Mouse (Mus musculus) embryo, embryonic 11 days (tissue): Measurements from ENCODE around the gene Rps6kc1.
A peak's percentile ranks its signal among the peaks of the same experiment; 100 is the strongest.

Experiments
- DNase-seq: peaks from one replicate; pipeline ENCODE4 v3.0.0-alpha.2; 2015

Rps6kc1 gene

GRCm38 (mm10) chr1:190832965-190833630 is 78.5 kb downstream of the Rps6kc1 start:
- no peak for DNase-seq

- peak; percentile 77 for DNase-seq
Measured at GRCm38 (mm10) chr1:190831839-190832497, 79.6 kb downstream of the Rps6kc1 start.

- no peak for DNase-seq
Measured at GRCm38 (mm10) chr1:190826486-190827034, 85.0 kb downstream of the Rps6kc1 start.

GRCm38 (mm10) chr1:190823745-190824144 is 87.8 kb downstream of the Rps6kc1 start:
- no peak for DNase-seq

- DNase-seq, result no peak
Measured at GRCm38 (mm10) chr1:190816141-190816540, 95.4 kb downstream of the Rps6kc1 start.

GRCm38 (mm10) chr1:190810408-190810807 is 101.2 kb downstream of the Rps6kc1 start:
- peak; percentile 42 for DNase-seq

- DNase-seq, result peak; percentile 47
Measured at GRCm38 (mm10) chr1:190808766-190809221, 102.8 kb downstream of the Rps6kc1 start.

GRCm38 (mm10) chr1:190806817-190807216 is 104.8 kb downstream of the Rps6kc1 start:
- no peak for DNase-seq

- no peak for DNase-seq
Measured at GRCm38 (mm10) chr1:190798668-190799067, 112.9 kb downstream of the Rps6kc1 start.

GRCm38 (mm10) chr1:190797483-190798058 is 114.0 kb downstream of the Rps6kc1 start:
- no peak for DNase-seq

- DNase-seq, result peak; percentile 81
Measured at GRCm38 (mm10) chr1:190796745-190797482, 114.7 kb downstream of the Rps6kc1 start.

GRCm38 (mm10) chr1:190791638-190792037 is 119.9 kb downstream of the Rps6kc1 start:
- DNase-seq, result no peak

- no peak for DNase-seq
Measured at GRCm38 (mm10) chr1:190790720-190791119, 120.8 kb downstream of the Rps6kc1 start.

GRCm38 (mm10) chr1:190777660-190778059 is 133.9 kb downstream of the Rps6kc1 start:
- DNase-seq, result peak; percentile 60

GRCm38 (mm10) chr1:190776260-190776659 is 135.3 kb downstream of the Rps6kc1 start:
- no peak for DNase-seq

GRCm38 (mm10) chr1:190772088-190772885 is 139.3 kb downstream of the Rps6kc1 start:
- no peak for DNase-seq

GRCm38 (mm10) chr1:190769748-190770147 is 141.8 kb downstream of the Rps6kc1 start:
- no peak for DNase-seq

GRCm38 (mm10) chr1:190768307-190768706 is 143.3 kb downstream of the Rps6kc1 start:
- no peak for DNase-seq

- no peak for DNase-seq
Measured at GRCm38 (mm10) chr1:190767621-190768020, 143.9 kb downstream of the Rps6kc1 start.

GRCm38 (mm10) chr1:190766800-190767199 is 144.8 kb downstream of the Rps6kc1 start:
- DNase-seq, result no peak

- DNase-seq, result no peak
Measured at GRCm38 (mm10) chr1:190763756-190764155, 147.8 kb downstream of the Rps6kc1 start.

- peak; percentile 37 for DNase-seq
Measured at GRCm38 (mm10) chr1:190761786-190762185, 149.8 kb downstream of the Rps6kc1 start.
